Mouse (Mus musculus) lung, embryonic 16.5 days (tissue): ENCODE measurements at regions not wholly inside any gene's neighbourhood (a gene's known extent, or its start where the extent isn't known, plus 50 kb on each side); places are given as distances from the start of the nearest gene placed in this dataset.

Experiments
- ATAC-seq: fragments of 200-750 bp; cut with Nextera tagmentation; 2 replicates; pipeline ENCODE4 v1.8.0; 2017; ENCODE audit warnings: low read depth, mild to moderate bottlenecking, moderate library complexity
- H3K27ac ChIP-seq: fragments of 300-500 bp; sonication (generic); 2 replicates; pipeline ENCODE4 v1.5.1; 2014; ENCODE audit warnings: mild to moderate bottlenecking, control low read depth, low read length
- H3K27me3 ChIP-seq: fragments of 300-500 bp; sonication (generic); 2 replicates; pipeline ENCODE4 v1.6.1; 2014; ENCODE audit warnings: low read depth, low read length, mixed read lengths; ENCODE audit not compliant: control insufficient read depth, insufficient read depth
- H3K36me3 ChIP-seq: fragments of 300-500 bp; sonication (generic); 2 replicates; pipeline ENCODE4 v1.6.1; 2014; ENCODE audit warnings: low read length; ENCODE audit not compliant: control insufficient read depth, insufficient read depth
- H3K4me1 ChIP-seq: fragments of 300-500 bp; sonication (generic); replicated peaks from 2 replicates; pipeline ENCODE4 v1.6.1; 2014; ENCODE audit warnings: low read length, mixed read lengths; ENCODE audit not compliant: control insufficient read depth, insufficient read depth
- H3K4me2 ChIP-seq: fragments of 300-500 bp; sonication (generic); 2 replicates; pipeline ENCODE4 v1.6.1; 2014; ENCODE audit warnings: low read depth, low read length, control low read depth
- H3K4me3 ChIP-seq: fragments of 300-500 bp; sonication (generic); 2 replicates; pipeline ENCODE4 v1.5.1; 2014; ENCODE audit warnings: mild to moderate bottlenecking, low read length, control low read depth
- H3K9ac ChIP-seq: fragments of 300-500 bp; sonication (generic); 2 replicates; pipeline ENCODE4 v1.6.1; 2014; ENCODE audit warnings: low read length, control low read depth
- H3K9me3 ChIP-seq: fragments of 300-500 bp; sonication (generic); 2 replicates; pipeline ENCODE4 v1.6.1; 2016; ENCODE audit warnings: low read length; ENCODE audit not compliant: control insufficient read depth
- WGBS: fragments of 180-500 bp; shearing (Covaris S2); extraction: QIAGEN DNeasy Blood & Tissue Kit; methylation state at CpG from one replicate; pipeline ENCODE4 v1.1.7; 2014; 5-methylcytosine and 5-hydroxymethylcytosine counted together

- no peak for ATAC-seq
- Histone ChIP-seq H3K9me3 (no peaks in the 10 kb centered on the region), H3K4me1 (0 out of 2 replicates have a peak, but pooled peaks cover 2% of the 10 kb centered on the region), H3K27ac (no peak overlapping the region), H3K27me3 (no peaks in the 10 kb centered on the region), H3K4me2 (no peak overlapping the region), H3K36me3 (no peaks in the 10 kb centered on the region), H3K9ac (no peak overlapping the region), H3K4me3 (no peak overlapping the region)
- 80% methylated on average over 3 of the region's 3 CpGs for WGBS
Observed at GRCm38 (mm10) chr13:46055410-46055809, 90.6 kb upstream of the Atxn1 start.

- Histone ChIP-seq H3K36me3 (no peaks in the 10 kb centered on the region), H3K9me3 (no peaks in the 10 kb centered on the region), H3K4me2 (no peak overlapping the region), H3K27ac (no peak overlapping the region), H3K27me3 (no peaks in the 10 kb centered on the region), H3K4me3 (no peak overlapping the region), H3K9ac (no peak overlapping the region), H3K4me1 (no peaks in the 10 kb centered on the region)
- no peak for ATAC-seq
- 81% methylated on average over 12 of the region's 12 CpGs for WGBS
Observed at GRCm38 (mm10) chr13:46043568-46043967, 78.8 kb upstream of the Atxn1 start.

GRCm38 (mm10) chr13:46043016-46043415 lies 78.2 kb upstream of the Atxn1 start:
- H3K4me2 ChIP-seq: no peak overlapping the region
- peak overlapping the region; percentile 10; the same call in 1 of the 2 replicates for H3K4me3 ChIP-seq
- no peak overlapping the region for H3K27ac ChIP-seq
- no peak overlapping the region for H3K9ac ChIP-seq
- no peaks in the 10 kb centered on the region for H3K36me3 ChIP-seq
- no peaks in the 10 kb centered on the region for H3K9me3 ChIP-seq
- 55% methylated on average over 10 of the region's 10 CpGs for WGBS
- no peak for ATAC-seq
- no peaks in the 10 kb centered on the region for H3K4me1 ChIP-seq
- no peaks in the 10 kb centered on the region for H3K27me3 ChIP-seq

GRCm38 (mm10) chr13:46042224-46042623 lies 77.4 kb upstream of the Atxn1 start:
- Histone ChIP-seq H3K9me3 (no peaks in the 10 kb centered on the region), H3K9ac (no peak overlapping the region), H3K4me1 (no peaks in the 10 kb centered on the region), H3K27me3 (no peaks in the 10 kb centered on the region), H3K4me2 (no peak overlapping the region), H3K27ac (no peak overlapping the region), H3K36me3 (no peaks in the 10 kb centered on the region), H3K4me3 (no peak overlapping the region)
- no peak for ATAC-seq
- WGBS: 65% methylated on average over 8 of the region's 8 CpGs

GRCm38 (mm10) chr13:46041475-46041874 lies 76.7 kb upstream of the Atxn1 start:
- Histone ChIP-seq H3K36me3 (no peaks in the 10 kb centered on the region), H3K9me3 (no peaks in the 10 kb centered on the region), H3K4me1 (no peaks in the 10 kb centered on the region), H3K9ac (no peak overlapping the region), H3K4me3 (no peak overlapping the region), H3K27ac (no peak overlapping the region), H3K27me3 (no peaks in the 10 kb centered on the region), H3K4me2 (no peak overlapping the region)
- no peak for ATAC-seq
- WGBS: 86% methylated on average over 4 of the region's 4 CpGs

- WGBS: 87% methylated on average over 5 of the region's 5 CpGs
- Histone ChIP-seq H3K27me3 (no peaks in the 10 kb centered on the region), H3K4me2 (no peak overlapping the region), H3K36me3 (no peaks in the 10 kb centered on the region), H3K4me1 (no peaks in the 10 kb centered on the region), H3K9me3 (no peaks in the 10 kb centered on the region), H3K27ac (no peak overlapping the region), H3K4me3 (no peak overlapping the region), H3K9ac (no peak overlapping the region)
- no peak for ATAC-seq
Observed at GRCm38 (mm10) chr13:46040062-46040461, 75.3 kb upstream of the Atxn1 start.

GRCm38 (mm10) chr13:46038441-46039331 lies 73.9 kb upstream of the Atxn1 start:
- Histone ChIP-seq H3K4me2 (no peak overlapping the region), H3K4me1 (no peaks in the 10 kb centered on the region), H3K27ac (no peak overlapping the region), H3K9ac (no peak overlapping the region), H3K9me3 (no peaks in the 10 kb centered on the region), H3K36me3 (no peaks in the 10 kb centered on the region), H3K27me3 (no peaks in the 10 kb centered on the region), H3K4me3 (no peak overlapping the region)
- ATAC-seq: no peak
- 68% methylated on average over 10 of the region's 10 CpGs for WGBS

GRCm38 (mm10) chr13:46032281-46032680 lies 67.5 kb upstream of the Atxn1 start:
- H3K36me3 ChIP-seq: no peaks in the 10 kb centered on the region
- no peak overlapping the region for H3K9ac ChIP-seq
- 0 out of 2 replicates have a peak, but pooled peaks cover 2% of the 10 kb centered on the region for H3K9me3 ChIP-seq
- no peaks in the 10 kb centered on the region for H3K27me3 ChIP-seq
- H3K4me1 ChIP-seq: no peaks in the 10 kb centered on the region
- H3K4me2 ChIP-seq: no peak overlapping the region
- ATAC-seq: no peak
- 53% methylated on average over 2 of the region's 2 CpGs for whole genome bisulfite sequencing
- no peak overlapping the region for H3K4me3 ChIP-seq
- no peak overlapping the region for H3K27ac ChIP-seq

- Histone ChIP-seq H3K36me3 (no peaks in the 10 kb centered on the region), H3K4me2 (no peak overlapping the region), H3K27ac (no peak overlapping the region), H3K4me1 (peaks cover 13% of the 10 kb centered on the region), H3K27me3 (no peaks in the 10 kb centered on the region), H3K4me3 (no peak overlapping the region), H3K9me3 (0 out of 2 replicates have a peak, but pooled peaks cover 2% of the 10 kb centered on the region), H3K9ac (no peak overlapping the region)
- WGBS: 5% methylated on average over 2 of the region's 2 CpGs
- ATAC-seq: no peak
Observed at GRCm38 (mm10) chr13:46026018-46026417, 61.2 kb upstream of the Atxn1 start.
